ENCODE assay signal across 7 mouse cellular contexts in the genomic region with DNA sequence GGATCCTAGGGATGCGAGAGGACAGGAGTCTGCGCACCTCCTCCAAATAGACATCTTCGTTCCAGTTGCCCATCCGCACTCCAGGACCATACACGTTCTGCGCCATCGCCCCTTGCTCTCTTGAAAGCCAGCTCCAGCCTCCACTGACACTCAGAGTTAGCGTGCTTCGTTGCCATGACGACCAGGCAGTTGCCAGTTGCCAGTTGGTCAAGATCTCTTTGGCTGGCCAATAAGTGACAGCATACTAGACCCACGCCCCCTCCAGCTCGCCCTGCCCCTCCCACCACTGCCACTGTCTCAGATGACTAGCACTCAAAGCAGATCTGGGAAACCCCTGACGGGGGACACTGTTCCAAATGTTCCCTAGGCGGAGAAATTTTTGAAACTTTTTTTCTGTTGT. TPM values are rescaled to one million over a fixed set of nuclear protein-coding genes. Genes with fewer than 3 reads are reported as not detected.
DNase-seq lines count a peak whose midpoint lies in the region; ATAC-seq and TF ChIP-seq lines count a peak whose summit lies in the region.

A gene (minus strand): TSS at position 176 of the 400 bp plus-strand sequence.

- no peak within 1 kb of the TSS for H3K27ac ChIP-seq in embryonic facial prominence, embryonic 10.5 days (replicated peaks)
- H3K27ac ChIP-seq in intestine, embryonic 15.5 days: no peak within 1 kb of the TSS
- H3K27ac ChIP-seq in lung, postnatal 0 days (ENCODE audit: low read length): no peak within 1 kb of the TSS
- H3K27ac ChIP-seq in stomach, embryonic 15.5 days: no peak within 1 kb of the TSS

- 6% methylated on average over 14 of the region's 14 CpGs for WGBS in embryonic facial prominence, embryonic 10.5 days
- WGBS in intestine, embryonic 15.5 days: 11% methylated on average over 14 of the region's 14 CpGs
- WGBS in lung, postnatal 0 days: 8% methylated on average over 14 of the region's 14 CpGs
- 14% methylated on average over 14 of the region's 14 CpGs for WGBS in stomach, embryonic 15.5 days

- H3K9me3 ChIP-seq in embryonic facial prominence, embryonic 10.5 days: no peaks in the 10 kb centered on the region
- no peaks in the 10 kb centered on the region for H3K9me3 ChIP-seq in intestine, embryonic 15.5 days
- H3K9me3 ChIP-seq in lung, postnatal 0 days (ENCODE audit: low read length): no peaks in the 10 kb centered on the region
- H3K9me3 ChIP-seq in stomach, embryonic 15.5 days: no peaks in the 10 kb centered on the region

- peaks cover 21% of the 10 kb centered on the region for H3K4me1 ChIP-seq in embryonic facial prominence, embryonic 10.5 days
- H3K4me1 ChIP-seq in intestine, embryonic 15.5 days (replicated peaks): peaks cover 10% of the 10 kb centered on the region
- H3K4me1 ChIP-seq in lung, postnatal 0 days (ENCODE audit: insufficient read depth, low read depth, low read length): no peaks in the 10 kb centered on the region
- peaks cover 5% of the 10 kb centered on the region; the same call in 1 of the 2 replicates for H3K4me1 ChIP-seq in stomach, embryonic 15.5 days

- peak; percentile 90 for ATAC-seq in intestine, embryonic 15.5 days
- peak; percentile 92 for ATAC-seq in lung, postnatal 0 days
- peak; percentile 81 for ATAC-seq in stomach, embryonic 15.5 days (ENCODE audit: insufficient read depth, low FRiP score, low read depth)

- peak within 1 kb of the TSS; percentile 36 for H3K4me3 ChIP-seq in embryonic facial prominence, embryonic 10.5 days
- no peak within 1 kb of the TSS for H3K4me3 ChIP-seq in intestine, embryonic 15.5 days (replicated peaks)
- no peak within 1 kb of the TSS for H3K4me3 ChIP-seq in lung, postnatal 0 days (ENCODE audit: low read depth, low read length)
- no peak within 1 kb of the TSS for H3K4me3 ChIP-seq in stomach, embryonic 15.5 days (replicated peaks)

- no peak for TF ChIP-seq EP300 in lung, postnatal 0 days (IDR thresholded peaks at IDR 0.05)

- no peak for TF ChIP-seq CTCF in lung, postnatal 0 days (IDR thresholded peaks at IDR 0.05)

- DNase-seq in right cerebral cortex, postnatal 14 days: peak; percentile 65
- no peak for DNase-seq in right cerebral cortex, adult 2 months (ENCODE audit: low spot score in 2 of 2)
- peak; percentile 94 for DNase-seq in embryonic facial prominence, embryonic 10.5 days (ENCODE audit: low spot score)
- peak; percentile 89 for DNase-seq in lung, postnatal 0 days (ENCODE audit: low spot score)
- no peak for DNase-seq in frontal cortex, postnatal 14 days (ENCODE audit: low spot score in 2 of 2)

- H3K4me2 ChIP-seq in intestine, embryonic 15.5 days (replicated peaks): no peak within 1 kb of the TSS; the same call in 1 of the 2 replicates
- H3K4me2 ChIP-seq in lung, postnatal 0 days (replicated peaks; ENCODE audit: low read depth, low read length): no peak within 1 kb of the TSS
- H3K4me2 ChIP-seq in stomach, embryonic 15.5 days: no peak within 1 kb of the TSS

- H3K9ac ChIP-seq in intestine, embryonic 15.5 days: no peak within 1 kb of the TSS
- H3K9ac ChIP-seq in lung, postnatal 0 days (replicated peaks; ENCODE audit: low read depth): no peak within 1 kb of the TSS
- no peak within 1 kb of the TSS for H3K9ac ChIP-seq in stomach, embryonic 15.5 days

- no peaks in the 10 kb centered on the region for H3K36me3 ChIP-seq in embryonic facial prominence, embryonic 10.5 days (replicated peaks)
- no peaks in the 10 kb centered on the region for H3K36me3 ChIP-seq in intestine, embryonic 15.5 days
- no peaks in the 10 kb centered on the region for H3K36me3 ChIP-seq in lung, postnatal 0 days (ENCODE audit: insufficient read depth, low read length)
- no peaks in the 10 kb centered on the region for H3K36me3 ChIP-seq in stomach, embryonic 15.5 days

- H3K27me3 ChIP-seq in embryonic facial prominence, embryonic 10.5 days (replicated peaks; ENCODE audit: low read depth, poor library complexity, severe bottlenecking): no peaks in the 10 kb centered on the region
- no peaks in the 10 kb centered on the region for H3K27me3 ChIP-seq in intestine, embryonic 15.5 days (replicated peaks)
- no peaks in the 10 kb centered on the region for H3K27me3 ChIP-seq in lung, postnatal 0 days (replicated peaks; ENCODE audit: insufficient read depth, low read length)
- no peaks in the 10 kb centered on the region for H3K27me3 ChIP-seq in stomach, embryonic 15.5 days (replicated peaks)

RNA-seq across cellular contexts. Expression of the gene that starts here (rescaled TPM):
- 0.15 TPM in 1 of 2 replicates, not detected in the other for polyA plus RNA-seq in embryonic facial prominence, embryonic 10.5 days (2016; fragmentation: Nextera tagmentation; extraction: Ambion mirVana)
- polyA plus RNA-seq in intestine, embryonic 15.5 days (2015; fragmentation: Nextera tagmentation; extraction: Ambion mirVana): 0.13 TPM in 1 of 2 replicates, not detected in the other
- 6.8 and 10.4 TPM in 2 replicates for polyA plus RNA-seq in lung, postnatal 0 days (2015; fragmentation: Nextera tagmentation; extraction: Ambion mirVana)
- 0.32 TPM in 1 of 2 replicates, not detected in the other for polyA plus RNA-seq in stomach, embryonic 15.5 days (2015; fragmentation: Nextera tagmentation; extraction: Ambion mirVana)

Comparison
In these comparisons a context has a peak if more than half of its experiments do, and no peak if none do; other contexts are left out.
1. DNase-seq: peak in right cerebral cortex, postnatal 14 days (single experiment) and lung, postnatal 0 days (single experiment); none in right cerebral cortex, adult 2 months (0 of 2) and frontal cortex, postnatal 14 days (0 of 2).
2. Peak in DNase-seq and H3K4me3 ChIP-seq in embryonic facial prominence, embryonic 10.5 days; RNA of the gene not detected or under 1 TPM.
3. Peak in ATAC-seq in intestine, embryonic 15.5 days; RNA of the gene not detected or under 1 TPM.
4. Peak in ATAC-seq in stomach, embryonic 15.5 days; RNA of the gene not detected or under 1 TPM.
5. Peak in every context shown above with its lines, with median percentiles within 50 percentile points of each other: ATAC-seq.